Mouse (Mus musculus) ES-E14 (cell line): Measurements from ENCODE around the gene Dlgap1. TPM values are rescaled to one million over a fixed set of nuclear protein-coding genes. Genes with fewer than 3 reads are reported as not detected.

ENCODE experiments used
- DNase-seq: peaks from one replicate; pipeline ENCODE4 v3.0.0-alpha.2; 2013; ENCODE audit warnings: low read depth, low spot score
- H3K27ac ChIP-seq: 2 replicates; pipeline ENCODE4 v1.5.1; 2012; ENCODE audit warnings: low read depth, mild to moderate bottlenecking, low read length, moderate library complexity, mixed read lengths; ENCODE audit not compliant: poor library complexity, insufficient read depth, severe bottlenecking
- H3K36me3 ChIP-seq: 2 replicates; pipeline ENCODE4 v1.6.1; 2012; ENCODE audit warnings: mild to moderate bottlenecking, low read length, moderate library complexity, mixed read lengths; ENCODE audit not compliant: control insufficient read depth, poor library complexity, insufficient read depth, severe bottlenecking
- H3K4me1 ChIP-seq, 2 experiments: fragments of 150-350 bp in 1 of 2; sonication (generic) in 1 of 2; 2 replicates each; pipeline ENCODE4 v1.6.1; 2012; ENCODE audit warnings: low read length in 2 of 2, mild to moderate bottlenecking in 1 of 2, mixed read lengths in 1 of 2; ENCODE audit not compliant: control insufficient read depth in 2 of 2, insufficient read depth in 2 of 2, poor library complexity in 1 of 2
- H3K4me3 ChIP-seq, 2 experiments: fragments of 150-350 bp in 1 of 2; sonication (generic) in 1 of 2; 2 replicates each; pipeline ENCODE4 v1.5.1; 2012; ENCODE audit warnings: low read length in 2 of 2, low read depth in 1 of 2, mild to moderate bottlenecking in 1 of 2, mixed read lengths in 1 of 2; ENCODE audit not compliant: insufficient read depth in 1 of 2, poor library complexity in 1 of 2, severe bottlenecking in 1 of 2
- H3K9ac ChIP-seq: 2 replicates; pipeline ENCODE4 v1.6.1; 2012; ENCODE audit warnings: low read depth, mild to moderate bottlenecking, low read length, mixed read lengths; ENCODE audit not compliant: poor library complexity, insufficient read depth, severe bottlenecking
- H3K9me3 ChIP-seq: fragments of 150-350 bp; sonication (generic); 2 replicates; pipeline ENCODE4 v1.6.1; 2012; ENCODE audit warnings: low read depth, mild to moderate bottlenecking, low read length; ENCODE audit not compliant: control insufficient read depth, insufficient read depth
- CHD2 ChIP-seq: IDR thresholded peaks from 2 replicates; pipeline ENCODE4 v1.6.1; 2014; ENCODE audit warnings: mild to moderate bottlenecking, low read depth, low read length, inconsistent platforms
- HCFC1 ChIP-seq: IDR thresholded peaks from 2 replicates; pipeline ENCODE4 v1.6.1; 2012; ENCODE audit warnings: low read length, inconsistent platforms, borderline replicate concordance; ENCODE audit not compliant: insufficient read depth
- MAFK ChIP-seq: IDR thresholded peaks from 2 replicates; pipeline ENCODE4 v1.6.1; 2014; ENCODE audit warnings: mild to moderate bottlenecking, low read depth, low read length, inconsistent platforms; ENCODE audit not compliant: insufficient read depth
- ZC3H11A ChIP-seq: IDR thresholded peaks from 2 replicates; pipeline ENCODE4 v1.6.1; 2012; ENCODE audit warnings: low read depth, mild to moderate bottlenecking, inconsistent platforms, low read length, borderline replicate concordance
- ZNF384 ChIP-seq: IDR thresholded peaks from 2 replicates; pipeline ENCODE4 v1.6.1; 2012; ENCODE audit warnings: low read depth, low read length, inconsistent platforms
- in situ Hi-C, 2 experiments: fragments of 600-800 bp; cut with MboI; formaldehyde crosslinking; loops; one replicate each; pipeline ENCODE4 v1.15.1; 2025; ENCODE audit warnings: low sequenced_read_pairs in 2 of 2, inconsistent platforms in 1 of 2; ENCODE audit not compliant: unreplicated experiment in 2 of 2
- total RNA-seq: library from RNA; depleted of rRNA; stranded (reverse); fragments of 300-350 nt; gene quantifications from 2 replicates; pipeline ENCODE4 v1.2.3, GENCODE M21; 2012

Dlgap1 gene
- total RNA-seq, 1 experiment = 0.94 TPM

GRCm38 (mm10) chr17:70755039-70755668 is 786.3 kb downstream of the Dlgap1 start:
- peak; percentile 85 for DNase-seq
- H3K36me3 ChIP-seq = no peaks in the 10 kb centered on the region
- in situ Hi-C loops = no loop called here
- TF ChIP-seq ZNF384 (no peak), CHD2 (0 out of 2 replicates have a peak, but pooled peaks have one; percentile 19), ZC3H11A (peak; percentile 37; the same call in 1 of the 2 replicates), MAFK (no peak), HCFC1 (peak; percentile 60; the same call in 1 of the 2 replicates)
- H3K9me3 ChIP-seq = no peaks in the 10 kb centered on the region
- peak overlapping the region; percentile 91 for H3K27ac ChIP-seq
- peak overlapping the region; percentile 78 for H3K9ac ChIP-seq
- H3K4me1 ChIP-seq = peaks cover 12% of the 10 kb centered on the region in 2 experiments; a peak in 3 of 4 replicates
- peak overlapping the region; percentile 42 to 58 for H3K4me3 ChIP-seq

DNA sequence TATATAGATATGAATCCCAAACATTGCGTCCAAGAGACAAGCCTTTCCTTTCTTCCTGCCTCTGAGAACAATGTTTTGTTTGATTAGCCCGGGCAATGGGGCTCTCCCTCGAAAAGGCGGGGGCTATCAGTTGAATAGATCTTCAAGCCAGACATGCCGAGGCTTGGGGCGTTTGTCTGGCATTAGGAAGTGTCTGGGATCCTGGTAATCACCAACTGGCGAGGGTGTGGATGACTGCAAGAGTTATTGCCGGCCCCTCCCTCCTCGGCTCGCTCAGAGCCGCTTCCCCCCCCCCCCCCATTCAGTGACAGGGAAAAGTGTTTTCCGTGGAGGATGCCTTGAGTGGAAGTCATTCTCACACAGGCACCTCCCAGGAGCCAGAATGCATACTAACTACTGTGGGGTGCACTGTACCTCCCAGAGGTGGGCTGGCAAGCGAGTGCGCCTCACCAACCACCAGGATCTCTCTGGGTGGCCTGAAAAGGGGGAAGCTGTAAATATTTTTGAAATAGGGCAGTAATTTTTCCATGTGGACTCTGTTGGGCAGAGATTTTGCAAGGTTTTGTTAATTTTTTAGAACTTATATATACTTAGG is 786.9 kb downstream of the Dlgap1 start:
- Histone ChIP-seq H3K4me3 (peak overlapping the region; percentile 42 to 58), H3K9ac (peak overlapping the region; percentile 64; the same call in 1 of the 2 replicates), H3K4me1 (peaks cover 12 to 14% of the 10 kb centered on the region in 2 experiments; a peak in 3 of 4 replicates), H3K36me3 (no peaks in the 10 kb centered on the region), H3K9me3 (no peaks in the 10 kb centered on the region), H3K27ac (peak overlapping the region; percentile 91)
- in situ Hi-C loops = no loop called here
- no peak for DNase-seq
- no peak for TF ChIP-seq HCFC1
- no peak for TF ChIP-seq CHD2
- no peak for TF ChIP-seq ZC3H11A
- no peak for TF ChIP-seq ZNF384
- no peak for TF ChIP-seq MAFK

DNA sequence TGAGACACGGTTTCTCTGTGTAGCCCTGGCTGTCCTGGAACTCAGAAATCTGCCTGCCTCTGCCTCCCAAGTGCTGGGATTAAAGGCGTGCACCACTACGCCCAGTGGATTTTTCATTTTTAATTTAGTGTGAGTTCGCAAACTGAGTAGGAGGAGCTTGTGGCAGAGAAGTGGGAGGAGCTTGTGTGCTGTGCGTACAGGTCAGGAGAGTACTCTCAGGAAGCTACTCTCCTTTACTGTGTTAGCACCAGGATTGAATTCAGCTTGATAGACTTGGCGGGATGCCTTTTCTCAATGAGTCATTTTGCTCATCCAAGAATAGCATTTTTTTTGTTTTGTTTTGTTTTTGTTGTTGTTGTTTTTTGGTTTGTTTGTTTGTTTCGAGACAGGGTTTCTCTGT is 793.1 kb downstream of the Dlgap1 start:
- TF ChIP-seq ZNF384 = no peak
- TF ChIP-seq MAFK = no peak
- no peak for TF ChIP-seq ZC3H11A
- TF ChIP-seq HCFC1 = no peak
- TF ChIP-seq CHD2 = no peak
- H3K9me3 ChIP-seq = no peaks in the 10 kb centered on the region
- H3K9ac ChIP-seq = no peak overlapping the region

DNA sequence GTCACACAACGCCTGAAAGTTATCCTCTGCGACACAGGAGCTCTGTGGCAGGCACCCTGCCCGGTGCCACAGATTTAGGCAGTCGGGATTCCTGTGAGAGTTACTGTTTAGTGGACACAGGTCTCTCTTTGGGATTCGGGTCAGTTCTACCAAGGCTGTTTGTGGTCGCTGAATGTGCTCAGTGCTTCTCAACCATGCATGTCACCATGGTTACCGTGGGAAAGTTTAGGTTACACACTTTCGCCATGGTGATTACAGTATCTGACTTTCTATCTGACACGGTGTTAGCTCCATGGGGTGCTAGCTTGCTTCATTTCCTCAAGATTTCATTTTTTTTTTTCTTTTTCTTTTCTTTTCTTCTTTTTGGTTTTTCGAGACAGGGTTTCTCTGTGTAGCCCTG is 793.8 kb downstream of the Dlgap1 start:
- Histone ChIP-seq H3K36me3 (no peaks in the 10 kb centered on the region; the same call in 1 of the 2 replicates), H3K4me1 (peaks cover 3 to 14% of the 10 kb centered on the region in 2 experiments; a peak in 3 of 4 replicates), H3K9me3 (no peaks in the 10 kb centered on the region), H3K4me3 (no peak overlapping the region), H3K27ac (peak overlapping the region; percentile 14; the same call in 1 of the 2 replicates), H3K9ac (0 out of 2 replicates have a peak overlapping the region, but pooled peaks have one; percentile 44)
- TF ChIP-seq CHD2 = no peak
- TF ChIP-seq HCFC1 = no peak
- TF ChIP-seq MAFK = no peak
- TF ChIP-seq ZC3H11A = no peak
- no peak for TF ChIP-seq ZNF384
- no peak for DNase-seq
- in situ Hi-C loops = no loop called here

More for the DNA sequence above, 793.1 kb downstream of the Dlgap1 start:
- Histone ChIP-seq H3K27ac (no peak overlapping the region), H3K4me3 (no peak overlapping the region), H3K36me3 (no peaks in the 10 kb centered on the region; the same call in 1 of the 2 replicates), H3K4me1 (peaks cover 5 to 14% of the 10 kb centered on the region in 2 experiments; a peak in 3 of 4 replicates)
- in situ Hi-C loops = no loop called here
- no peak for DNase-seq
